Mouse (Mus musculus) bone marrow, adult 2 months (tissue): Measurements from ENCODE around the gene Efcab11.

ENCODE experiments used
- CTCF ChIP-seq: fragments of 200-500 bp; IDR thresholded peaks from 2 replicates; pipeline ENCODE4 v1.5.1; 2011; ENCODE audit warnings: low read length, control low read depth; ENCODE audit not compliant: control insufficient read depth, insufficient read depth
- POLR2A ChIP-seq: fragments of 200-500 bp; IDR thresholded peaks from 2 replicates; pipeline ENCODE4 v1.6.1; 2011; ENCODE audit warnings: low read depth, mild to moderate bottlenecking, control low read depth, low read length, borderline replicate concordance; ENCODE audit not compliant: control insufficient read depth

GRCm38 (mm10) chr12:99718161-99718560 is 166.1 kb downstream of the Efcab11 start:
- TF ChIP-seq CTCF: no peak
- TF ChIP-seq POLR2A: no peak
